Mouse (Mus musculus) liver, embryonic 15.5 days (tissue): ENCODE data around the gene 2010111I01Rik. TPM values are rescaled to one million over a fixed set of nuclear protein-coding genes. Genes with fewer than 3 reads are reported as not detected.
A peak's percentile ranks its signal among the peaks of the same experiment; 100 is the strongest.

Experiments
- ATAC-seq: fragments of 200-750 bp; cut with Nextera tagmentation; 2 replicates; pipeline ENCODE4 v1.8.0; 2017; ENCODE audit warnings: moderate number of reproducible peaks, mild to moderate bottlenecking, moderate library complexity; ENCODE audit not compliant: insufficient read depth
- H3K27ac ChIP-seq: fragments of 300-500 bp; sonication (generic); replicated peaks from 2 replicates; pipeline ENCODE4 v1.5.1; 2015; ENCODE audit warnings: mild to moderate bottlenecking, inconsistent platforms
- H3K27me3 ChIP-seq: fragments of 300-500 bp; sonication (generic); 2 replicates; pipeline ENCODE4 v1.6.1; 2015; ENCODE audit warnings: mild to moderate bottlenecking, inconsistent platforms
- H3K36me3 ChIP-seq: fragments of 300-500 bp; sonication (generic); replicated peaks from 2 replicates; pipeline ENCODE4 v1.6.1; 2015; ENCODE audit warnings: moderate library complexity, mild to moderate bottlenecking, inconsistent platforms
- H3K4me1 ChIP-seq: fragments of 300-500 bp; sonication (generic); replicated peaks from 2 replicates; pipeline ENCODE4 v1.6.1; 2015; ENCODE audit warnings: inconsistent platforms
- H3K4me2 ChIP-seq: fragments of 300-500 bp; sonication (generic); 2 replicates; pipeline ENCODE4 v1.6.1; 2015; ENCODE audit warnings: moderate library complexity, mild to moderate bottlenecking, inconsistent platforms
- H3K4me3 ChIP-seq: fragments of 300-500 bp; sonication (generic); replicated peaks from 2 replicates; pipeline ENCODE4 v1.5.1; 2015; ENCODE audit warnings: mild to moderate bottlenecking, inconsistent platforms
- H3K9ac ChIP-seq: fragments of 300-500 bp; sonication (generic); 2 replicates; pipeline ENCODE4 v1.6.1; 2015; ENCODE audit warnings: moderate library complexity, mild to moderate bottlenecking, inconsistent platforms
- H3K9me3 ChIP-seq: fragments of 300-500 bp; sonication (generic); replicated peaks from 2 replicates; pipeline ENCODE4 v1.6.1; 2016; ENCODE audit warnings: inconsistent platforms
- WGBS: fragments of 180-500 bp; shearing (Covaris S2); methylation state at CpG from one replicate; pipeline ENCODE4 v1.1.7; 2015; ENCODE audit warnings: mixed read lengths; ENCODE audit not compliant: insufficient replicate concordance; 5-methylcytosine and 5-hydroxymethylcytosine counted together
- polyA plus RNA-seq: library from polyadenylated mRNA; unstranded; fragments of >200 nt; fragmentation: Nextera tagmentation; extraction: Ambion mirVana; gene quantifications from 2 replicates; pipeline ENCODE4 v1.2.1, GENCODE M21; 2015

The 2010111I01Rik gene
- polyA plus RNA-seq, 1 experiment from 2014 or later = 14.6 TPM

DNA sequence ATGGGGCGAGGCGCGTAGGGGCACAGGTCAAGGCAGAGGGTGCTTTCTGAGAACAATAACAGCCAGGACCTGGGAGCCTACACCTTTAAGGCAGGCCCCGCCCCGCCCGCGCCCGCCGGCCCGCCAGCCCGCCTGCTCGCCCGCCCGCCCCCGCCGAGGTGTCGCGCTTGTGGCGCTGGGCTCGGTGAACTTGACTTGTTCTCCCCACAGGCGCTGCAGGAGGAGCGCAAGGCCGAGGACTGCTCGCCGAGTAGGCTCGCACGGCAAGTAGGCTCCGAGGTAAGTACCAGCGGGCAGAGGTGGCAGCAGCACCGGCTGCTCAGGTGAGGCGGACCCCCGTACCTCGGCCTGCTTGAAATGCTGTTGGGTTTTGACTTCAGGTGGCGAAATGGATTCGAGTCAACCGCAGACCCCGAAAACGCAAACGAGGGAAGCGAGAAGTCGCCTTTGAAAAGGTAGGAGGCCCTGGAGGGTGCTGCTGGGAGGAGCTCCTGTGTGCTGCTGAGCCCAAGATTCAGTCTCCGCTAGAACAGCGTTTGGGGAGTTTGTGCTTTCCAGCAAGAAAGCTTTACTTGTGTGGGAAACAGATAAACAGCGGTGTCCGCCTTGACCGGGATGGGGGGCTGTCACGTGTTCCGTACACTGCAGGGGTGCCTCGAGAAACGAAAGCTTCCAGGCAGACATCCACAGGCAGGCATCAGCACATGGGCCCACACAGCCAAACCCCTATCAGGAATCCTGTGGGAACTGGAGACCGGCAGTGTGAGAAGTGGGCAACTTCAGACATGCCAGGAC is 275.4 kb downstream of the 2010111I01Rik start:
- Histone ChIP-seq H3K36me3 (0 out of 2 replicates have a peak, but pooled peaks cover 4% of the 10 kb centered on the region), H3K27me3 (no peaks in the 10 kb centered on the region), H3K9ac (peak overlapping the region; percentile 84), H3K4me2 (peak overlapping the region; percentile 94), H3K4me1 (peaks cover 34% of the 10 kb centered on the region), H3K27ac (peak overlapping the region; percentile 86), H3K4me3 (peak overlapping the region; percentile 80), H3K9me3 (no peaks in the 10 kb centered on the region)
- peak; percentile 86 for ATAC-seq
- WGBS = under 1% methylated on average over 51 of the region's 51 CpGs

DNA sequence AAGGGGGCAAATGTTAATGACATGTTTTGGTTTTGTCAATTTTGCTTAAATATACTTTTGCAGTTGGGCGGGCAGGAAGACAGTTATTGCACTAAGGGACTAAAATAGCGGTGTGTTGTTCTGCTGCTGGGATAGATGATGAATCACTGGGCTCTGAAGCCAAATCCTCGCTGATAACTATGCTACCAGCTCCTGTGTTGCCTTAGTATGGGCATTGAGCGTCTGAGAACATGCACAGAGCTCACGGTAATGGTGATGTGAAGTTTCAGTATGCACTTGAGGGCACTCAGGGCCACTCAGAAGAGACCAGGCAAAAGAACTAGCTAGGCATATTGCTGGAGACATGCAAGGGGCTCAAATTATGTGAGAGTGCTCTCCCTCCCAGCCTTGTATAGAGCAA is 276.1 kb downstream of the 2010111I01Rik start:
- Histone ChIP-seq H3K9me3 (no peaks in the 10 kb centered on the region), H3K27ac (no peak overlapping the region; the same call in 1 of the 2 replicates), H3K9ac (peak overlapping the region; percentile 84; the same call in 1 of the 2 replicates), H3K4me3 (peak overlapping the region; percentile 80), H3K4me2 (peak overlapping the region; percentile 94), H3K36me3 (0 out of 2 replicates have a peak, but pooled peaks cover 4% of the 10 kb centered on the region), H3K4me1 (peaks cover 34% of the 10 kb centered on the region), H3K27me3 (no peaks in the 10 kb centered on the region)
- ATAC-seq = no peak
- WGBS = 8% methylated on average over 5 of the region's 5 CpGs

DNA sequence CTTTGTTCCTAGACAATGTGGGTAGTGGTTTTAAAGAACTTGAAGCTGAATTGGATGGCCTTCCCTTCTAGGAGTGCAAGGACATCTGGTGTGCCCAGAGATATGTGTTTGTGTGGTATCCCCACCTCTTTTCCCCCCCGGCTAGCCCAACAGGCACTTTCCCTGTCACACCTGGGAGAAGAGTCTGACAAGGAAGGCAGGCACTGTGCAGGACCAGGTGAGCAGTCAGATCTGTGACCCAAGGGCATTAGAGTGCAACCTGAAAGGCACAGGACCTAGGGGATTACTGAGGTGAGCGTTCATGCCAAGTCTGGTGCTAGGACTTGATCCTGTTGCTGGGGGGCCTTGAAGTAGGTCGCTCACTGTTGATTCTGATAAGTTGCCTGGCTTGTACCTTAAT is 277.0 kb downstream of the 2010111I01Rik start:
- 0 out of 2 replicates have a peak, but pooled peaks cover 4% of the 10 kb centered on the region for H3K36me3 ChIP-seq
- WGBS = 65% methylated on average over 3 of the region's 3 CpGs
- H3K4me2 ChIP-seq = no peak overlapping the region
- H3K9me3 ChIP-seq = no peaks in the 10 kb centered on the region
- H3K9ac ChIP-seq = no peak overlapping the region
- H3K4me1 ChIP-seq = peaks cover 34% of the 10 kb centered on the region
- no peak overlapping the region for H3K4me3 ChIP-seq
- no peaks in the 10 kb centered on the region for H3K27me3 ChIP-seq
- H3K27ac ChIP-seq = no peak overlapping the region
- ATAC-seq = no peak

DNA sequence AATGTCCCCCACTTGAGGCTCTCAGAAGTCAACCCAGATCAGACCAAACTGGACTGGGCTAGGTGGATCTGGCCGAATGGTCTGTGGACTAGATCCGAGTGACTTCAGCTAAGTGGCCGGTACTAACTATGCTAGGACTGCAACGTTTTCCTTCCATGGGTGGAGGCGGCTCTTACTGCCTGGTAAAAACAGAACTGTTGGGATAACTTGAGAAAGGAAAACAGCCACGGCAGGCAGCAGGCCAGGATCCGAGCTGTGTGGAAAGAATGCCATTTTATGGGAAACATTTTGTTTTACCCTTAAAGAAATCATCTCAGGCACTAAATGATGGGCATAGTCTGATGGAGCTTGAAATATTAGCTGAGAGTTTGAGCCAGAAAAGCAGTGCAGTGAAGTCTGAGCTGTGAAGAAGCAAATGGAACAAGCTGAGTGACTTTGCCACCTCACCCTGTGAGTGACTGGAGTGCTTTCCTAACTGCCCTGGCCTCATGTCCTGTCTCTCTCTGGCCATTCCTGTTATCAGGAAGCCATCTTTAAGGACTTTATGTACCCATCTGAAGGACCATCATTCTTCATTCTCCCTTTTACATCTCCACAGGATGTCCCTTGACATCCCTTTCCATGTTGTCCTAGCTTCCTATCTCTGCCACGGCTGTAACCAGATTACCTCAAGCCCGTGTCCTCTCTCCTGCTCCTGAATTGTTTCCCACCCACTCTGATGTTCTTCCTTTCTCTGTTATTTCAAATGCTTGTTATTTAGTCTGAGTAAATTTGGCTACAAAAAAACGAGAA is 277.9 kb downstream of the 2010111I01Rik start:
- H3K27ac ChIP-seq = no peak overlapping the region
- ATAC-seq = no peak
- H3K4me1 ChIP-seq = peaks cover 34% of the 10 kb centered on the region
- no peaks in the 10 kb centered on the region for H3K27me3 ChIP-seq
- H3K4me3 ChIP-seq = no peak overlapping the region
- H3K9ac ChIP-seq = no peak overlapping the region
- no peaks in the 10 kb centered on the region for H3K9me3 ChIP-seq
- WGBS = 80% methylated on average over 10 of the region's 10 CpGs
- H3K36me3 ChIP-seq = 0 out of 2 replicates have a peak, but pooled peaks cover 4% of the 10 kb centered on the region
- no peak overlapping the region for H3K4me2 ChIP-seq

DNA sequence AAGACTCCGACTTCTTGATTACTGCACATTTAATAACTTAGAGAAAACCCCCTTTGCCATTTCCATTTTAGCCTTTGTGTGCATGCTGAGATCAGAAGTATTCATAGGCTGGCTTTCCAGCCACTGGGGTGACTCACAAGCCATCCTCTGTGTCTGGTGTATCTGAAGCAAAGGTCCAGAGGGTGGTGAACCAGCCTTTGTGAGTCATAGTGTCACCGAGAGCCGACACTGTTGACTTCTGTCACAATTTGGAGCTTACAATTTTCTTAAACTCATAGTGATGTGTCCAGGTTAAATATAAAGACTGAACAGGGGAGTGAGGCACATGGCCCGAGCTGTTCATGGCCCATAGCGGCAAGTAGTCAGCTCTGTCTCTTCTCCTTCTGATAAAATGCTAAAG is 278.9 kb downstream of the 2010111I01Rik start:
- H3K9me3 ChIP-seq = no peaks in the 10 kb centered on the region

DNA sequence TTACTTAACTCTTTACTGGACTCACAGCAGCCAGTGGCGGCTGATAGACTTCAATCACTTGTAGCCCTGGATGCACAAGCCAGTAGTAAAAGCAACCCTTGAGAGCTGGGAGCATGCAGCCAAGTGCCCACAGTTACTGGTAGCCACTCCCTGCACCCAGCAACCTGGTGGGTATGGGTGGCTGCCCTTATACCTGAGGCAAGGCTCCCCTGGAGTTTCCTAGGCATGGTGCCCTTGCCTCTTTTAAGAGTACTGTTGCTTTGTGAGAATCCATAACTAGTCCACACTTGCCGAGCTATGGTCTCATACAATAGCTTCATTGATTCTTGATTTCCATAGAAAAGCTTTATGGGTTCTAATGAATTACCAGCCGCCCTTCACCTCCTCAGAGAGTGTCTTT is 279.7 kb downstream of the 2010111I01Rik start:
- Histone ChIP-seq H3K27me3 (no peaks in the 10 kb centered on the region), H3K9ac (no peak overlapping the region), H3K4me3 (no peak overlapping the region), H3K36me3 (0 out of 2 replicates have a peak, but pooled peaks cover 4% of the 10 kb centered on the region), H3K9me3 (no peaks in the 10 kb centered on the region), H3K4me1 (peaks cover 21% of the 10 kb centered on the region), H3K27ac (no peak overlapping the region), H3K4me2 (no peak overlapping the region)
- no peak for ATAC-seq
- WGBS = 66% methylated on average over 3 of the region's 3 CpGs

More for the DNA sequence above, 278.9 kb downstream of the 2010111I01Rik start:
- 76% methylated on average over 5 of the region's 5 CpGs for WGBS
- Histone ChIP-seq H3K9ac (no peak overlapping the region), H3K4me3 (no peak overlapping the region), H3K27ac (no peak overlapping the region), H3K27me3 (no peaks in the 10 kb centered on the region), H3K4me1 (peaks cover 26% of the 10 kb centered on the region), H3K4me2 (no peak overlapping the region), H3K36me3 (0 out of 2 replicates have a peak, but pooled peaks cover 4% of the 10 kb centered on the region)
- no peak for ATAC-seq

DNA sequence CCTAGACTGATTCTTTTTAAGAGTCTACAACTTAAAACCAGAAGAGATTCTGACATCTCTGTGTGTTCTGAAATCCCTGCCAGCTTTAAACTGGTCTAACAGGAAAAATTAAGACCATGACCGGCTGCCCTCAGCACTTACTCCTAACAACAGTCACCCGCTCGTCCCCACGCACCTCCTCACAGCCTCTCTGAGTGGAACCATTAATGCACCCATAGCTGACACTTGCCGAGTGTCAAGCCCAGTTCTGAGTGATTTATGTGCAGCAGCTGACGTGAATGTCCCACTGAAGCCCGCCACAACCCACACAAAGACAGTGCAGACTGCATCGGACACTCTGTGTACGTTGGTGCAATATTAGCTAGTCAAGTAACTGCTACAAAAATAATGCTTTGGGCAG is 280.5 kb downstream of the 2010111I01Rik start:
- H3K4me2 ChIP-seq = no peak overlapping the region
- no peak overlapping the region for H3K27ac ChIP-seq
- no peaks in the 10 kb centered on the region for H3K9me3 ChIP-seq
- 67% methylated on average over 9 of the region's 9 CpGs for WGBS
- H3K9ac ChIP-seq = no peak overlapping the region
- H3K27me3 ChIP-seq = no peaks in the 10 kb centered on the region
- ATAC-seq = no peak
- no peak overlapping the region for H3K4me3 ChIP-seq
- H3K4me1 ChIP-seq = peaks cover 15% of the 10 kb centered on the region
- 0 out of 2 replicates have a peak, but pooled peaks cover 4% of the 10 kb centered on the region for H3K36me3 ChIP-seq

DNA sequence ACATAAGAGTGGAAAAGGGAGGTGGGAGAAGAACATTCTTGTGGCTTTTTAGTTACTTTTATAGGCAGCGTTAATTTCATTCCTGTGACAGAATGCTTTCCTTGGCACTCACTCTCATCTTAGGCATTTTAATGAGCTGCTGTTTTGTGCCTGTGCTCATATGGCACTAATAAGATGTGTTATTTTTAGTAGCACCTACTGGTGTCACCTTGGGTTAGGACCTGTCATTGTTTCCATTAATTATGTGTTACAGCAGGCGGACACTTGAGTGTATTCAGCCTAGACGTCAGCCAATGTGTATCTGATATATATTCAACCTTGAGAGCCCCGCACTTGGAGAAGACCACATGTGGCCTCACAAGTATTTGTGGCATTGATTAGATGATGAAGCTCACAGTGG is 281.1 kb downstream of the 2010111I01Rik start:
- no peak for ATAC-seq
- no peak overlapping the region for H3K9ac ChIP-seq
- no peak overlapping the region for H3K27ac ChIP-seq
- H3K4me3 ChIP-seq = no peak overlapping the region
- no peaks in the 10 kb centered on the region for H3K27me3 ChIP-seq
- H3K36me3 ChIP-seq = 0 out of 2 replicates have a peak, but pooled peaks cover 4% of the 10 kb centered on the region
- peaks cover 9% of the 10 kb centered on the region for H3K4me1 ChIP-seq
- no peaks in the 10 kb centered on the region for H3K9me3 ChIP-seq
- WGBS = 72% methylated on average over 4 of the region's 4 CpGs
- H3K4me2 ChIP-seq = no peak overlapping the region

DNA sequence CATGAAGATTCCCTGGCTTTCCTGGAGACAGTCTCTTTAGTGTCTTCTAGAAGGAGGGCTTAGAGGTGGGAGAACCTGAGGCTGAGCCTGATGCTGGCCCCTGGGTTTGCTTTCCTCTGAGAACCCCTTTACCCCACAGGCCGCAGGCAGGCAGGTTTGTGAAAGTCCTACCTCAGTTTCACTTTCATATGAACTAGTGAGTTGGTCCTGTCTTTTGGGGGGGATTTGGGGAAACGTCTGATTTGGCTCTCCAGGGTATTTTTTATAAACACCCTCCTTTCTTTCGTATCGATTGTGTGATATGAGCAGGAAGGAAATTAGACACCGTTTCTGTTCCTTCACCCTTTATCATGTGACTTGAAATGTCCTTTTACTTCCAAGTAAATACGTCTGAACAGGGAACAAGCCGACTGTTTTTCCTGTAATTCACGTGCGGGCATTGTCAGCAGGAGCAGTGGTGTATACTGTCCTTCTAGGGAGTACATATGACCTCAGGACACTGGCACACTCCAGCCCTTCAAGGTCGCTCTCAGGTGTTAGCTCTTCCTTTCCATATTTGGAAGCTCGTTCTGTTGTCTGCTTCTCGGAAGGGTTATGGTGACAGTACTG is 281.7 kb downstream of the 2010111I01Rik start:
- H3K4me1 ChIP-seq = peaks cover 5% of the 10 kb centered on the region; the same call in 1 of the 2 replicates
- 0 out of 2 replicates have a peak, but pooled peaks cover 4% of the 10 kb centered on the region for H3K36me3 ChIP-seq
- H3K27me3 ChIP-seq = no peaks in the 10 kb centered on the region
- no peak overlapping the region for H3K27ac ChIP-seq
- H3K9me3 ChIP-seq = no peaks in the 10 kb centered on the region
- H3K4me3 ChIP-seq = no peak overlapping the region
- H3K4me2 ChIP-seq = no peak overlapping the region
- H3K9ac ChIP-seq = no peak overlapping the region
- WGBS = 69% methylated on average over 12 of the region's 12 CpGs
- ATAC-seq = no peak

DNA sequence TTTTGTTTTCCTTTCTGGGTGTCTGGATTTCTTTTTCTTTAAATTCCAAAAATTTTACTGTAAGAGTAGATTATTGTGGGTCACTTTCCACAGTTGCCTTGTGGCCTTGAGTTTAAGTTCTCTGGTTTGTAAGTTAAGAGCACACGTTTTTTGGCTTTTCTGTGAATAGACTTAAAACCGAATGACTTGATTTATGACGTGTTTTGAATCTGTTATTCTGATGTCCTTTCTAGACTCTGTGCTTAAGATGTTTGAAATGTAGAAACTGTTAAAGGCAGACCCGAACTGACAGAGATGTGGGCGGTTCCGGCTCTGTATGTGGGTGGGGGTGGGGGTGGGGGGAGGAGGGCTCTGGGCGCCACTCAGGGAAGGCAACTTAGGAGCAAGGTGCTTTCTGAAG is 282.3 kb downstream of the 2010111I01Rik start:
- H3K4me3 ChIP-seq = no peak overlapping the region
- H3K27me3 ChIP-seq = no peaks in the 10 kb centered on the region
- no peaks in the 10 kb centered on the region for H3K9me3 ChIP-seq
- WGBS = 63% methylated on average over 7 of the region's 7 CpGs
- H3K4me2 ChIP-seq = no peak overlapping the region
- H3K36me3 ChIP-seq = 0 out of 2 replicates have a peak, but pooled peaks cover 4% of the 10 kb centered on the region
- ATAC-seq = no peak
- H3K4me1 ChIP-seq = no peaks in the 10 kb centered on the region
- no peak overlapping the region for H3K9ac ChIP-seq
- H3K27ac ChIP-seq = no peak overlapping the region
